Mouse (Mus musculus): ENCODE data around the gene Foxn3. TPM values are rescaled to one million over a fixed set of nuclear protein-coding genes. Genes with fewer than 3 reads are reported as not detected.

The Foxn3 gene
- polyA plus RNA-seq, 1 experiment = 37.8 TPM

DNA sequence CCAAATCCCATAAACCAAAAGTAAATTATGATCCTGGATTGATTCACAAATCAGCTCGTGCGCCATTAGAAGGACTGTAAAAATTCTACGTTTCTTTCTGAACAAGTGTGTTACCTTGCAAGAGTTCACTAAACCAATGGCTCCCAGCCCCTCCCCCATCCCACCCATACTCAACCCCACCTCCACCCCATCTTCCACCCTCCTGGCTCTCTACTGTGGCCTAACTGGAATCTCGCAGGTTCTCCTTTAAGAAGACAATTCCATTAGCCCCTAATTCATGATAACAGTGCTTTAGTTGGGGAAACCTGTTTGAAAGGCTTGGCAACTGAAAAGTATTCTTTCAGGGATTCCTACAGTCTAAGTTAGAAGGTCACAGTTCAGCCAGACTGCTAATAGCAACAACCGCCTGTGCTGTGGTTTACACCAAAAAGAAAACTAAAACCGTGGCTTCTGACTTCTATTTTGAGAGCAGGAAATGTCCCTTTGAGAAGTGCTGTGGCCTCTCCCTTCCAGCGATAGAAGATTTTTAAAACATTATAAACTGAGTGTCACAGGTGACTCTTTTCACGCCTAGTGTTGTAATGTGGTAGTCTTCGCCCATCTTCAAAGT, 1.0 kb upstream of the Foxn3 start:
- H3K27me3 ChIP-seq (ENCODE audit: control insufficient read depth, insufficient read depth, low read length) = no peaks in the 10 kb centered on the region
- WGBS = 6% methylated on average over 9 of the region's 9 CpGs
- peaks cover 19% of the 10 kb centered on the region for H3K4me1 ChIP-seq (ENCODE audit: control insufficient read depth, insufficient read depth, insufficient read length)
- H3K36me3 ChIP-seq (ENCODE audit: control insufficient read depth, insufficient read depth, low read length) = no peaks in the 10 kb centered on the region
- DNase-seq (ENCODE audit: low read depth in 1 of 2, low spot score in 2 of 2) = peak in 1 of 2 experiments; percentile 37
- peak overlapping the region; percentile 29 for H3K4me3 ChIP-seq (ENCODE audit: extremely low read depth, insufficient read depth, insufficient read length)
- TF ChIP-seq CTCF (IDR thresholded peaks at IDR 0.05; ENCODE audit: extremely low read depth, insufficient read depth, insufficient read length, insufficient replicate concordance) = no peak
- no peak for TF ChIP-seq POLR2A (IDR thresholded peaks at IDR 0.05; ENCODE audit: low read depth, low read length)
- peak overlapping the region; percentile 54; the same call in 1 of the 2 replicates for H3K27ac ChIP-seq (ENCODE audit: insufficient read depth, low read length)

DNA sequence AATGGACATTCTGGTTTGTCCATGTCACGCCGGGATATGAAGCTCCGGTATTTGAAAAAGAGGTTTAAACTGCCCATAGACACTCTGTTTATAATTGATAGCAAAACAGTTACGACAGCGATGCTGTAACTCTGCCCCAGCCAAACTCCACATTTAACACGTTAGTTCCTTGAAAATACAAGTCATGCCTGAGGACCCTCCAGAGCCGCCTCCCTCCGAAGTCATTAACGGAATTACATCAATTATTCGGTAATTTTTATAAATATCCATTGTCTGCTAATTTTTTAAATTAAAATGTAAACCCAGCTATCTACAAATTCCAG, 554 bp downstream of the Foxn3 start:
- Histone ChIP-seq H3K27me3 (ENCODE audit: control insufficient read depth, insufficient read depth, low read length) (no peaks in the 10 kb centered on the region), H3K36me3 (ENCODE audit: control insufficient read depth, insufficient read depth, low read length) (no peaks in the 10 kb centered on the region), H3K27ac (ENCODE audit: insufficient read depth, low read length) (peak overlapping the region; percentile 52; the same call in 1 of the 2 replicates), H3K4me3 (ENCODE audit: extremely low read depth, insufficient read depth, insufficient read length) (peak overlapping the region; percentile 95), H3K4me1 (ENCODE audit: control insufficient read depth, insufficient read depth, insufficient read length) (peaks cover 27% of the 10 kb centered on the region)
- WGBS = under 1% methylated on average over 10 of the region's 10 CpGs
- DNase-seq (ENCODE audit: low read depth in 1 of 2, low spot score in 2 of 2) = no peak
- TF ChIP-seq CTCF (IDR thresholded peaks at IDR 0.05; ENCODE audit: extremely low read depth, insufficient read depth, insufficient read length, insufficient replicate concordance) = no peak
- no peak for TF ChIP-seq POLR2A (IDR thresholded peaks at IDR 0.05; ENCODE audit: low read depth, low read length)

GRCm38 (mm10) chr12:99562073-99562866, 1.1 kb downstream of the Foxn3 start:
- Histone ChIP-seq H3K4me3 (ENCODE audit: extremely low read depth, insufficient read depth, insufficient read length) (peak overlapping the region; percentile 95), H3K27ac (ENCODE audit: insufficient read depth, low read length) (peak overlapping the region; percentile 92), H3K4me1 (ENCODE audit: control insufficient read depth, insufficient read depth, insufficient read length) (peaks cover 29% of the 10 kb centered on the region), H3K36me3 (ENCODE audit: control insufficient read depth, insufficient read depth, low read length) (no peaks in the 10 kb centered on the region), H3K27me3 (ENCODE audit: control insufficient read depth, insufficient read depth, low read length) (no peaks in the 10 kb centered on the region)
- no peak; the same call in 1 of the 2 replicates for TF ChIP-seq POLR2A (IDR thresholded peaks at IDR 0.05; ENCODE audit: low read depth, low read length)
- 0 out of 2 replicates have a peak, but pooled peaks have one; percentile 1 for TF ChIP-seq CTCF (IDR thresholded peaks at IDR 0.05; ENCODE audit: extremely low read depth, insufficient read depth, insufficient read length, insufficient replicate concordance)
- DNase-seq (ENCODE audit: low read depth in 1 of 2, low spot score in 2 of 2) = peak in 1 of 2 experiments; percentile 22
- WGBS = under 1% methylated on average over 24 of the region's 24 CpGs

- Histone ChIP-seq H3K27ac (ENCODE audit: insufficient read depth, low read length) (peak overlapping the region; percentile 92), H3K4me3 (ENCODE audit: extremely low read depth, insufficient read depth, insufficient read length) (peak overlapping the region; percentile 95), H3K4me1 (ENCODE audit: control insufficient read depth, insufficient read depth, insufficient read length) (peaks cover 29% of the 10 kb centered on the region), H3K36me3 (ENCODE audit: control insufficient read depth, insufficient read depth, low read length) (no peaks in the 10 kb centered on the region), H3K27me3 (ENCODE audit: control insufficient read depth, insufficient read depth, low read length) (no peaks in the 10 kb centered on the region)
- whole genome bisulfite sequencing = 8% methylated on average over 3 of the region's 3 CpGs
- no peak for TF ChIP-seq CTCF (IDR thresholded peaks at IDR 0.05; ENCODE audit: extremely low read depth, insufficient read depth, insufficient read length, insufficient replicate concordance)
- TF ChIP-seq POLR2A (IDR thresholded peaks at IDR 0.05; ENCODE audit: low read depth, low read length) = no peak
- no peak for DNase-seq (ENCODE audit: low read depth in 1 of 2, low spot score in 2 of 2)
Measured at GRCm38 (mm10) chr12:99561333-99561766, 2.0 kb downstream of the Foxn3 start.

DNA sequence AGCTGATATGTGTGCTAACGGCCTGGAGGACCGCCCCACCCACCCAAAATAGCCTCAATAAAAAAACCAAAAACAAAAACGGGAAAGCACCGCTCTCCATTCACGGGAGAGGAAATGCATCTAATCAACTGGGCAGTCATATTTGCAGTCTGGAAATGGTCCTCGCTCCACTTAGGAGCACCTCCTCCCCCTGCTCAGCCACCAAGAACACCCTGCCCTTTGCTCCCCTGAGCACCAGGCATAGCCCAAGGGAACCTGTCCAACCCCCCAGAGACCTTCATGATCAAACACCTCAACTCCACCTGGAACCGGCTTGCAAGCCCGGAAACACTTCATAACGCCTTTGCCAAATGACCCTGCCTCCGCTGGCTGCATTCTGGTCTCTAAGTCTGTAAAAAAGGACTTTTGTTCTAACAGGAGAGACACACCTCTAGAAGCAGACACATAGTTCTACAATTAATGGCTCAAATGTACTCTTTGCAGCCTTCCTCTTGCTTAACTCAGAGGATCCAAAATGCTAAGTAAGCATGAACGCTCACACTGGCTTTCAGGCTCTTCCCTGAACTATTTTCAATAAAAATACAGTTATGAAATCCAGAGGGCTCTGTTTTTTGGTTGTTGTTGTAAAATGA, 2.6 kb downstream of the Foxn3 start:
- Histone ChIP-seq H3K4me1 (ENCODE audit: control insufficient read depth, insufficient read depth, insufficient read length) (peaks cover 29% of the 10 kb centered on the region), H3K4me3 (ENCODE audit: extremely low read depth, insufficient read depth, insufficient read length) (peak overlapping the region; percentile 29; the same call in 1 of the 2 replicates), H3K27ac (ENCODE audit: insufficient read depth, low read length) (peak overlapping the region; percentile 46), H3K27me3 (ENCODE audit: control insufficient read depth, insufficient read depth, low read length) (no peaks in the 10 kb centered on the region), H3K36me3 (ENCODE audit: control insufficient read depth, insufficient read depth, low read length) (peaks cover 3% of the 10 kb centered on the region)
- DNase-seq (ENCODE audit: low read depth in 1 of 2, low spot score in 2 of 2) = no peak
- TF ChIP-seq CTCF (IDR thresholded peaks at IDR 0.05; ENCODE audit: extremely low read depth, insufficient read depth, insufficient read length, insufficient replicate concordance) (no peak), POLR2A (IDR thresholded peaks at IDR 0.05; ENCODE audit: low read depth, low read length) (no peak)
- WGBS = 5% methylated on average over 11 of the region's 11 CpGs

- Histone ChIP-seq H3K27ac (ENCODE audit: insufficient read depth, low read length) (peak overlapping the region; percentile 27; the same call in 1 of the 2 replicates), H3K4me1 (ENCODE audit: control insufficient read depth, insufficient read depth, insufficient read length) (peaks cover 24% of the 10 kb centered on the region), H3K4me3 (ENCODE audit: extremely low read depth, insufficient read depth, insufficient read length) (no peak overlapping the region), H3K27me3 (ENCODE audit: control insufficient read depth, insufficient read depth, low read length) (no peaks in the 10 kb centered on the region), H3K36me3 (ENCODE audit: control insufficient read depth, insufficient read depth, low read length) (peaks cover 4% of the 10 kb centered on the region)
- TF ChIP-seq CTCF (IDR thresholded peaks at IDR 0.05; ENCODE audit: extremely low read depth, insufficient read depth, insufficient read length, insufficient replicate concordance) (no peak), POLR2A (IDR thresholded peaks at IDR 0.05; ENCODE audit: low read depth, low read length) (no peak)
- WGBS = 8% methylated on average over 11 of the region's 11 CpGs
- no peak for DNase-seq (ENCODE audit: low read depth in 1 of 2, low spot score in 2 of 2)
Measured at GRCm38 (mm10) chr12:99559483-99559882, 3.9 kb downstream of the Foxn3 start.

Data from spleen, adult 2 months (tissue).